Mouse (Mus musculus) heart, postnatal 0 days (tissue): ENCODE results near the gene Cldn7. TPM values are rescaled to one million over a fixed set of nuclear protein-coding genes. Genes with fewer than 3 reads are reported as not detected.

Experiments
- ATAC-seq: fragments of 200-750 bp; cut with Nextera tagmentation; 2 replicates; pipeline ENCODE4 v1.8.0; 2017; ENCODE audit warnings: low read depth, moderate number of reproducible peaks, moderate library complexity; ENCODE audit not compliant: insufficient read depth
- DNase-seq: peaks from one replicate; pipeline ENCODE4 v3.0.0-alpha.2; 2016; ENCODE audit warnings: low spot score
- H3K27ac ChIP-seq: fragments of 300-500 bp; sonication (generic); 2 replicates; pipeline ENCODE4 v1.5.1; 2014; ENCODE audit warnings: low read depth, mild to moderate bottlenecking
- H3K27me3 ChIP-seq: fragments of 300-500 bp; sonication (generic); 2 replicates; pipeline ENCODE4 v1.6.1; 2014; ENCODE audit warnings: low read length, mixed read lengths; ENCODE audit not compliant: control insufficient read depth, insufficient read depth
- H3K36me3 ChIP-seq: fragments of 300-500 bp; sonication (generic); replicated peaks from 2 replicates; pipeline ENCODE4 v1.6.1; 2014; ENCODE audit warnings: low read length, mixed read lengths; ENCODE audit not compliant: control insufficient read depth, insufficient read depth
- H3K4me1 ChIP-seq: fragments of 300-500 bp; sonication (generic); 2 replicates; pipeline ENCODE4 v1.6.1; 2014; ENCODE audit warnings: antibody characterized with exemption; ENCODE audit not compliant: control insufficient read depth, insufficient read depth
- H3K4me2 ChIP-seq: fragments of 300-500 bp; sonication (generic); 2 replicates; pipeline ENCODE4 v1.6.1; 2014; ENCODE audit warnings: low read depth, mild to moderate bottlenecking, low read length, moderate library complexity
- H3K4me3 ChIP-seq: fragments of 300-500 bp; sonication (generic); 2 replicates; pipeline ENCODE4 v1.5.1; 2014; ENCODE audit warnings: low read depth, low read length
- H3K9ac ChIP-seq: fragments of 300-500 bp; sonication (generic); replicated peaks from 2 replicates; pipeline ENCODE4 v1.6.1; 2014; ENCODE audit warnings: low read depth, low read length, mixed read lengths
- H3K9me3 ChIP-seq: fragments of 300-500 bp; sonication (generic); replicated peaks from 2 replicates; pipeline ENCODE4 v1.6.1; 2016; ENCODE audit warnings: low read length; ENCODE audit not compliant: control insufficient read depth
- CTCF ChIP-seq: IDR thresholded peaks from 2 replicates; pipeline ENCODE4 v1.5.1; 2016; ENCODE audit warnings: antibody characterized with exemption, control low read depth, low read depth
- EP300 ChIP-seq: IDR thresholded peaks from 2 replicates; pipeline ENCODE4 v1.6.1; 2016; ENCODE audit warnings: antibody characterized with exemption, low read depth
- WGBS: fragments of 180-500 bp; shearing (Covaris S2); extraction: QIAGEN DNeasy Blood & Tissue Kit; methylation state at CpG from one replicate; pipeline ENCODE4 v1.1.7; 2014; 5-methylcytosine and 5-hydroxymethylcytosine counted together
- polyA plus RNA-seq: library from polyadenylated mRNA; unstranded; fragments of >200 nt; fragmentation: Nextera tagmentation; extraction: Ambion mirVana; gene quantifications from 2 replicates; pipeline ENCODE4 v1.2.1, GENCODE M21; 2015
- total RNA-seq: library from RNA; depleted of rRNA; stranded (reverse); fragments of >200 nt; gene quantifications from 2 replicates; pipeline ENCODE4 v1.2.3, GENCODE M21; 2014; ENCODE audit warnings: low replicate concordance

Gene Cldn7
- total and polyA plus RNA-seq, 2 experiments from 2014 or later: 0.64 TPM; not detected in 1

DNA sequence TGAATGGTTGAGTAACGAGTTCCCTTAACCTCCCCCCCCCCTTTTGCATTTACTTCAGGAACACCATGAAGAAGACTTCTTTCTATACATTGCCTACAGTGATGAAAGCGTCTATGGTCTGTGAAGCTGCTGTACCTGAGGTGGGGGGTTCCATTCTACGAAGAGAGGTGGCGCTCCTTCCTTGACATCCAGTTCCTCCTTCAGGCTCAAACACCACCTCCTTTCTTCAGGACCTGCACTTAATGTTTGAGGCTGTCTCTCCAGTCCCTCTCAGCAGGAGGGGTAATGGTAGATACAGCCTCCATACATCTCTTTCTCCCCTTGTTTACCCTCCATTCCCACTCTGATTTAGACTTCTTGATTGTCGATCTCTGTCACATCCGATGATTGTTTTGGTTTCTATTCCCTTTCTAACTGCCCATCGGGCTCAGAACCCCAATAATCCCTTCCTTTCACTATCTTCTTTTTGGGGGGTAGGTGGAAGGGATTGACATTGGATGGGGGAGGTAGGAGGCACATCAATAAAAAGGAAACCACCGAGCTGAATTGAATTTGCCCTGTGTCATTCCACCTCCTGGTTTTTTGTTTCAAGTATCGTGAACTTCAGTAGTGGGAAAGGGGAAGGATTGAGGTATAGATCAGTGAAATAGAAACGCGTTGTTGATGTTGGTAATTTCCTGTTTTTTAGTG is 30.0 kb downstream of the Cldn7 start:
- Histone ChIP-seq H3K27ac (no peak overlapping the region), H3K4me3 (no peak overlapping the region), H3K27me3 (no peaks in the 10 kb centered on the region), H3K4me2 (peak overlapping the region; percentile 46), H3K4me1 (peaks cover 11% of the 10 kb centered on the region), H3K36me3 (peaks cover 41% of the 10 kb centered on the region), H3K9ac (no peak overlapping the region), H3K9me3 (no peaks in the 10 kb centered on the region)
- DNase-seq (no peak), ATAC-seq (no peak)
- WGBS: 84% methylated on average over 11 of the region's 11 CpGs
- TF ChIP-seq CTCF (peak; percentile 12; the same call in 1 of the 2 replicates), EP300 (no peak)

GRCm38 (mm10) chr11:69995391-69995960 is 30.9 kb downstream of the Cldn7 start, which contains the start of gene Phf23:
Gene Phf23, plus strand, starts transcription at chr11:69995777.
- ATAC-seq (peak; percentile 76), DNase-seq (peak; percentile 100)
- TF ChIP-seq CTCF (peak; percentile 54), EP300 (peak; percentile 91)
- H3K4me3 ChIP-seq: peak within 1 kb of the TSS; percentile 96
- H3K36me3 ChIP-seq: peaks cover 37% of the 10 kb centered on the region
- peaks cover 9% of the 10 kb centered on the region for H3K4me1 ChIP-seq
- no peaks in the 10 kb centered on the region for H3K27me3 ChIP-seq
- H3K4me2 ChIP-seq: peak within 1 kb of the TSS; percentile 82
- H3K9ac ChIP-seq: peak within 1 kb of the TSS; percentile 95
- WGBS: 2% methylated on average over 36 of the region's 36 CpGs
- no peaks in the 10 kb centered on the region for H3K9me3 ChIP-seq
- peak within 1 kb of the TSS; percentile 97 for H3K27ac ChIP-seq

GRCm38 (mm10) chr11:69996161-69997061 is 31.8 kb downstream of the Cldn7 start:
- Histone ChIP-seq H3K4me1 (peaks cover 13% of the 10 kb centered on the region), H3K4me2 (peak overlapping the region; percentile 82), H3K9ac (peak overlapping the region; percentile 95), H3K36me3 (peaks cover 37% of the 10 kb centered on the region), H3K27me3 (no peaks in the 10 kb centered on the region), H3K4me3 (peak overlapping the region; percentile 96), H3K27ac (peak overlapping the region; percentile 97), H3K9me3 (no peaks in the 10 kb centered on the region)
- peak; percentile 27 for DNase-seq
- no peak for TF ChIP-seq EP300
- TF ChIP-seq CTCF: no peak
- peak; percentile 0 for ATAC-seq
- whole genome bisulfite sequencing: under 1% methylated on average over 62 of the region's 66 CpGs

- peak; percentile 78 for DNase-seq
- Histone ChIP-seq H3K4me2 (peak overlapping the region; percentile 82), H3K9me3 (no peaks in the 10 kb centered on the region), H3K4me1 (peaks cover 17% of the 10 kb centered on the region), H3K27ac (peak overlapping the region; percentile 97), H3K36me3 (peaks cover 39% of the 10 kb centered on the region), H3K27me3 (no peaks in the 10 kb centered on the region), H3K9ac (peak overlapping the region; percentile 95), H3K4me3 (peak overlapping the region; percentile 96)
- peak; percentile 53 for ATAC-seq
- WGBS: 1% methylated on average over 42 of the region's 44 CpGs
- TF ChIP-seq EP300: no peak
- no peak for TF ChIP-seq CTCF
Measured at GRCm38 (mm10) chr11:69997070-69997509, 32.5 kb downstream of the Cldn7 start.
